Mouse (Mus musculus): Measurements from ENCODE around the gene Zbtb46. TPM values are rescaled to one million over a fixed set of nuclear protein-coding genes. Genes with fewer than 3 reads are reported as not detected.

Gene Zbtb46
- polyA plus RNA-seq, 1 experiment from 2014 or later = 11.2 TPM

DNA sequence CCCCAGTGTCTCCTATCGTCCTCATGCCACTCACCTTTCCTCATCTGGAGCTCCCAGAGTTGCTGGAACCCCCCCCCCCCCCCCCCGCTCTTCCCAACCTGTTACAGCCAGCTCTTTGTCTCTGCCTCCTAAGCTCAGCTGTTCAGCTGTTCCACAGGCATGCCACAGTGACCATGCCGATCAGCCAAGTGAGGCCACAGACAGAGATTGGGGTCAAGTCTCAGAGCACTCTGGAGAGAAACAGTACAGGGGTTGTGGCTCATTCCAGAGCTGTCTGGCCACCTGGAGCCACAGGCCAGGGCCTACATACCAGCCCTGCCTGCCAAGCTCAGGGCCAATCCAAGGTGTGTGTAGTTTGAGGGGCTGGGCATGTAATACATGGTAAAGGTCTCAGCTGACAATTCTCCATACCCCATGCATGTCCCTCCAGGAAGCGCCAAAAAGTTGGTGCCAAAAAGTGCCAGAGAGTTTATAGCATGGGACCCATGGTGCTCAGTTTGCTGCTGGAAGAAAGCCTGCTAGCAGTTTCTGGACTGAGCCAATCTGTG, 72.5 kb downstream of the Zbtb46 start:
- no peaks in the 10 kb centered on the region for H3K9me3 ChIP-seq (ENCODE audit: low read length)
- DNase-seq (ENCODE audit: low spot score) (no peak), ATAC-seq (no peak)
- no peak overlapping the region for H3K4me2 ChIP-seq (replicated peaks; ENCODE audit: low read depth, low read length)
- TF ChIP-seq EP300 (IDR thresholded peaks at IDR 0.05) (no peak), CTCF (IDR thresholded peaks at IDR 0.05) (no peak)
- H3K4me1 ChIP-seq (ENCODE audit: insufficient read depth, low read depth, low read length) = no peaks in the 10 kb centered on the region; the same call in 1 of the 2 replicates
- WGBS = 70% methylated on average over 3 of the region's 4 CpGs
- H3K9ac ChIP-seq (replicated peaks; ENCODE audit: low read depth) = no peak overlapping the region
- H3K27ac ChIP-seq (ENCODE audit: low read length) = 0 out of 2 replicates have a peak overlapping the region, but pooled peaks have one; percentile 22
- no peaks in the 10 kb centered on the region for H3K27me3 ChIP-seq (replicated peaks; ENCODE audit: insufficient read depth, low read length)
- H3K4me3 ChIP-seq (ENCODE audit: low read depth, low read length) = no peak overlapping the region
- H3K36me3 ChIP-seq (ENCODE audit: insufficient read depth, low read length) = peaks cover 4% of the 10 kb centered on the region; the same call in 1 of the 2 replicates

DNA sequence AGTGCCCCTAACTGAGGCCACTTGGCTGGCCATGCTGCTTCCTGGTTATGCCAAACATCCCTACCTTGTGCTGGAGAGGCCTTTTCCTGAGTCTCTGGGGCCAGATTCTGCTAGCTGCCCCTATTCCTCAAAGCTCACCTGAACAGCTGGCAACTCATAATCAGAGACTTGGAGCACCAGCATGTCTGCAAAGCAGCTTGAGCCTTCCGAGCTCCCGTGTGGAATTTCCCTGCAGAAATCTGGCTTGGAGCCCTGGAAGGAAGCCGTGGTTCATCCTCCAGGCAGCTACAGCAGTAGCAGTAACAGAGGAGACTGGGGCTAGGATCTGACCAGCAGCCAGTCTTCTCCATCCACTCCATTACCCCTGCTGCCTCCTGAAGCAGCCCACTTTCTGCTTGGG, 73.3 kb downstream of the Zbtb46 start:
- peaks cover 10% of the 10 kb centered on the region; the same call in 1 of the 2 replicates for H3K36me3 ChIP-seq (ENCODE audit: insufficient read depth, low read length)
- ATAC-seq (no peak), DNase-seq (ENCODE audit: low spot score) (no peak)
- no peaks in the 10 kb centered on the region; the same call in 1 of the 2 replicates for H3K4me1 ChIP-seq (ENCODE audit: insufficient read depth, low read depth, low read length)
- peak overlapping the region; percentile 76; the same call in 1 of the 2 replicates for H3K27ac ChIP-seq (ENCODE audit: low read length)
- no peak overlapping the region for H3K9ac ChIP-seq (replicated peaks; ENCODE audit: low read depth)
- WGBS = 36% methylated on average over 3 of the region's 3 CpGs
- H3K4me3 ChIP-seq (ENCODE audit: low read depth, low read length) = no peak overlapping the region
- no peak overlapping the region for H3K4me2 ChIP-seq (replicated peaks; ENCODE audit: low read depth, low read length)
- no peak for TF ChIP-seq EP300 (IDR thresholded peaks at IDR 0.05)
- no peak for TF ChIP-seq CTCF (IDR thresholded peaks at IDR 0.05)
- no peaks in the 10 kb centered on the region for H3K27me3 ChIP-seq (replicated peaks; ENCODE audit: insufficient read depth, low read length)
- H3K9me3 ChIP-seq (ENCODE audit: low read length) = no peaks in the 10 kb centered on the region

- Histone ChIP-seq H3K4me3 (ENCODE audit: low read depth, low read length) (no peak overlapping the region), H3K9ac (replicated peaks; ENCODE audit: low read depth) (no peak overlapping the region), H3K9me3 (ENCODE audit: low read length) (no peaks in the 10 kb centered on the region), H3K36me3 (ENCODE audit: insufficient read depth, low read length) (peaks cover 20% of the 10 kb centered on the region), H3K4me2 (replicated peaks; ENCODE audit: low read depth, low read length) (no peak overlapping the region), H3K27ac (ENCODE audit: low read length) (peak overlapping the region; percentile 76), H3K4me1 (ENCODE audit: insufficient read depth, low read depth, low read length) (no peaks in the 10 kb centered on the region; the same call in 1 of the 2 replicates), H3K27me3 (replicated peaks; ENCODE audit: insufficient read depth, low read length) (no peaks in the 10 kb centered on the region)
- peak; percentile 93 for ATAC-seq
- 51% methylated on average over 4 of the region's 4 CpGs for WGBS
- peak; percentile 83 for DNase-seq (ENCODE audit: low spot score)
- TF ChIP-seq EP300 (IDR thresholded peaks at IDR 0.05) (peak; percentile 42; the same call in 1 of the 2 replicates), CTCF (IDR thresholded peaks at IDR 0.05) (no peak)
These were observed 74.3 kb downstream of the Zbtb46 start for GRCm38 (mm10) chr2:181384919-181385391.

GRCm38 (mm10) chr2:181384463-181384862, 74.8 kb downstream of the Zbtb46 start:
- no peaks in the 10 kb centered on the region for H3K27me3 ChIP-seq (replicated peaks; ENCODE audit: insufficient read depth, low read length)
- WGBS = 55% methylated on average over 7 of the region's 7 CpGs
- DNase-seq (ENCODE audit: low spot score) = peak; percentile 46
- TF ChIP-seq CTCF (IDR thresholded peaks at IDR 0.05) = no peak
- no peak for TF ChIP-seq EP300 (IDR thresholded peaks at IDR 0.05)
- H3K4me2 ChIP-seq (replicated peaks; ENCODE audit: low read depth, low read length) = no peak overlapping the region
- H3K36me3 ChIP-seq (ENCODE audit: insufficient read depth, low read length) = peaks cover 25% of the 10 kb centered on the region
- H3K9ac ChIP-seq (replicated peaks; ENCODE audit: low read depth) = no peak overlapping the region
- H3K4me3 ChIP-seq (ENCODE audit: low read depth, low read length) = no peak overlapping the region
- peak overlapping the region; percentile 76 for H3K27ac ChIP-seq (ENCODE audit: low read length)
- H3K4me1 ChIP-seq (ENCODE audit: insufficient read depth, low read depth, low read length) = no peaks in the 10 kb centered on the region; the same call in 1 of the 2 replicates
- peak; percentile 59 for ATAC-seq
- no peaks in the 10 kb centered on the region for H3K9me3 ChIP-seq (ENCODE audit: low read length)

- H3K36me3 ChIP-seq (ENCODE audit: insufficient read depth, low read length) = peaks cover 28% of the 10 kb centered on the region
These were observed 77.5 kb downstream of the Zbtb46 start for GRCm38 (mm10) chr2:181381631-181382306.

DNA sequence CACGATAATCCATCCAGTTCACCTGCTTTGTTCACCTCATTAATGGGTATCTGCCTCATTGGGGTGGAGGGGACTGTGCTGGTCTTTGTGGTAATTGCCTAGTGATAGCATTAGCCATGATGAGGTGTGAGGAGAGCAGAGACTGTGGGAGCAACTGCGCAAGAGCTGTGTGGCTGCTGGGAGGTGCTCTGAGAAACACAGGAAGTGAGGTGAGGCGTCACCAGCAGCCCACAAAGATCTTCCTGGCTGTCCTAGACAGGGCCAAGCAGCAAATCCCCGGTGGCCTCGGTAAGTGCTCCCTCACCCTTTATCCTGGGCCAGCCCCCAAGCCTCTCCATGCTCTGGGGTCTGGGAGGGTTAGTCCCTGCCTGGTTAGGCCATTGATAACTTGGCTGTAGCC, 78.1 kb downstream of the Zbtb46 start:
- Histone ChIP-seq H3K9ac (replicated peaks; ENCODE audit: low read depth) (no peak overlapping the region), H3K36me3 (ENCODE audit: insufficient read depth, low read length) (peaks cover 28% of the 10 kb centered on the region), H3K27me3 (replicated peaks; ENCODE audit: insufficient read depth, low read length) (no peaks in the 10 kb centered on the region), H3K9me3 (ENCODE audit: low read length) (no peaks in the 10 kb centered on the region), H3K4me1 (ENCODE audit: insufficient read depth, low read depth, low read length) (no peaks in the 10 kb centered on the region; the same call in 1 of the 2 replicates), H3K4me3 (ENCODE audit: low read depth, low read length) (no peak overlapping the region), H3K4me2 (replicated peaks; ENCODE audit: low read depth, low read length) (no peak overlapping the region), H3K27ac (ENCODE audit: low read length) (no peak overlapping the region)
- TF ChIP-seq EP300 (IDR thresholded peaks at IDR 0.05) (no peak), CTCF (IDR thresholded peaks at IDR 0.05) (no peak)
- ATAC-seq (no peak), DNase-seq (ENCODE audit: low spot score) (no peak)
- 78% methylated on average over 5 of the region's 5 CpGs for WGBS

More at GRCm38 (mm10) chr2:181381631-181382306, 77.5 kb downstream of the Zbtb46 start:
- H3K4me3 ChIP-seq (ENCODE audit: low read depth, low read length) = no peak overlapping the region
- no peaks in the 10 kb centered on the region for H3K9me3 ChIP-seq (ENCODE audit: low read length)
- H3K27me3 ChIP-seq (replicated peaks; ENCODE audit: insufficient read depth, low read length) = no peaks in the 10 kb centered on the region
- ATAC-seq = no peak
- H3K4me2 ChIP-seq (replicated peaks; ENCODE audit: low read depth, low read length) = no peak overlapping the region
- no peak overlapping the region for H3K9ac ChIP-seq (replicated peaks; ENCODE audit: low read depth)
- no peaks in the 10 kb centered on the region; the same call in 1 of the 2 replicates for H3K4me1 ChIP-seq (ENCODE audit: insufficient read depth, low read depth, low read length)
- 89% methylated on average over 6 of the region's 6 CpGs for WGBS
- TF ChIP-seq CTCF (IDR thresholded peaks at IDR 0.05) (no peak), EP300 (IDR thresholded peaks at IDR 0.05) (no peak)
- H3K27ac ChIP-seq (ENCODE audit: low read length) = no peak overlapping the region
- DNase-seq (ENCODE audit: low spot score) = no peak

Data from lung, postnatal 0 days (tissue).